Mouse (Mus musculus): ENCODE results near the gene Capzb.

DNA sequence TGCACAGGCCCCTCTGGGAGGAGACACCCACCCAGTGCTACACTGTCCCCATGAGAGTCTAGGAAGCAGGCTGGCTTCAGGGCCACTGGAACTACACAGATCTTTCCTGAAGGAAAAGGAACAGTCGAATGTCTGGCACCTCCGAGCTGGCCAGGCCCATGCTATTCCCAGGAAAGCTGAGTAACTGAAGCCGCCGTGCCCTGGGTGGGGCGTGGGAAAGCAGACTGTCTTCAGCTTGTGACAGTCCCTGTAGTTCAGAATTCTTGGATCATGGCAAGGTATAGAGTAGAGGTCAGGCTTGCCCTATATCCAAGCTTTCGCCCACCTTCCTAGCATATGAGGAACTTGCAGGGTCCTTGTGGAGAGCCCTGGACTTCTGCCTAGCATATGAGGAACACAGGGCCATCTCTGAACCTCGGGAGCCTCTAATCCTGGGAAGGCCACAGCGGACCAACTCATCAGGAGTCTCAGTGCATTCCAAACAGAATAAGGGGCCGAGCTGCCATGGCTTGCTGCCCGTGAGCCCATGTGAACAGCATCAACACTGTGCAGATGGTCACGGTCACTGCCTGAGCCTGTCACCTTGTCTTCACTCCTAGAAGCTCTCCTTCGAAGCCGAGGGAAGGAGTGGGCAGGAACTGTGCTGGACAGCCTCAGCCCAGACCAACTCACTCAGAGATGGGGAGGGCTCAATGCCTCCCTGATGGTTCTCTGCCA is 73.2 kb downstream of the Capzb start:
- TF ChIP-seq GATA1 (IDR thresholded peaks at IDR 0.05; ENCODE audit: borderline replicate concordance, low read length) (no peak), FLI1 (IDR thresholded peaks at IDR 0.05; ENCODE audit: low read length) (no peak)
